Mouse (Mus musculus) liver, embryonic 14.5 days (tissue): ENCODE results near the gene Dglucy.

ENCODE experiments used
- CTCF ChIP-seq: IDR thresholded peaks from 2 replicates; pipeline ENCODE4 v1.5.1; 2016; ENCODE audit warnings: antibody characterized with exemption, low read depth, control low read depth
- EP300 ChIP-seq: IDR thresholded peaks from 2 replicates; pipeline ENCODE4 v1.6.1; 2016; ENCODE audit warnings: antibody characterized with exemption, low read depth

GRCm38 (mm10) chr12:100757427-100757826 lies 21.4 kb upstream of the Dglucy start:
- TF ChIP-seq CTCF (no peak), EP300 (no peak)
